Mouse (Mus musculus) bone marrow, adult 2 months (tissue): ENCODE data around the gene Gsdmc4.
"Not testable (repeated sequence)": the region's sequence is repeated elsewhere in the genome, so short reads cannot be mapped to it uniquely, and the experiment has no call there.

Experiments
- CTCF ChIP-seq: fragments of 200-500 bp; IDR thresholded peaks from 2 replicates; pipeline ENCODE4 v1.5.1; 2011; ENCODE audit warnings: low read length, control low read depth; ENCODE audit not compliant: control insufficient read depth, insufficient read depth
- POLR2A ChIP-seq: fragments of 200-500 bp; IDR thresholded peaks from 2 replicates; pipeline ENCODE4 v1.6.1; 2011; ENCODE audit warnings: low read depth, mild to moderate bottlenecking, control low read depth, low read length, borderline replicate concordance; ENCODE audit not compliant: control insufficient read depth

DNA sequence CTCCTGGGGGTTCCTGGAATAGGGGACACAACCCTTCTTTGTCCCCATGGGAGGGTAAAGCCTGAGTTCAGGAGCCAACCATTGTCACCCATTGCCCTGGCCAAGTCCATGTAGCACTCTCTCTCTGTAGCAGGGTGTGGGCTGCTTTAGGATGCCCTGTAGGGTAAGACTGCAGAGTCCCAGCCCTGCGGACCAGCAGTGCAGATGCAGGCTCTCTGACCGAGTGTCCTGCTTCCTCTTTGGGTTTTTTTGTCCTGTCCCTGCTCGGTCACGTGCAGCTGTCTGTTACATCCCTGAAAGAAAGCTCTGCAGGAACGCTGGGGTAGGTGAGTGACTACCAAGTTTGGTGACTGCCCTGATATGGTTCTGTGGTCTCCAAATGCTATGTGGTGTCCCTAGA lies 23.7 kb downstream of the Gsdmc4 start:
- not testable (repeated sequence) for TF ChIP-seq POLR2A, CTCF
